Mouse (Mus musculus): ENCODE measurements around the gene Dennd1a.

Dennd1a gene

DNA sequence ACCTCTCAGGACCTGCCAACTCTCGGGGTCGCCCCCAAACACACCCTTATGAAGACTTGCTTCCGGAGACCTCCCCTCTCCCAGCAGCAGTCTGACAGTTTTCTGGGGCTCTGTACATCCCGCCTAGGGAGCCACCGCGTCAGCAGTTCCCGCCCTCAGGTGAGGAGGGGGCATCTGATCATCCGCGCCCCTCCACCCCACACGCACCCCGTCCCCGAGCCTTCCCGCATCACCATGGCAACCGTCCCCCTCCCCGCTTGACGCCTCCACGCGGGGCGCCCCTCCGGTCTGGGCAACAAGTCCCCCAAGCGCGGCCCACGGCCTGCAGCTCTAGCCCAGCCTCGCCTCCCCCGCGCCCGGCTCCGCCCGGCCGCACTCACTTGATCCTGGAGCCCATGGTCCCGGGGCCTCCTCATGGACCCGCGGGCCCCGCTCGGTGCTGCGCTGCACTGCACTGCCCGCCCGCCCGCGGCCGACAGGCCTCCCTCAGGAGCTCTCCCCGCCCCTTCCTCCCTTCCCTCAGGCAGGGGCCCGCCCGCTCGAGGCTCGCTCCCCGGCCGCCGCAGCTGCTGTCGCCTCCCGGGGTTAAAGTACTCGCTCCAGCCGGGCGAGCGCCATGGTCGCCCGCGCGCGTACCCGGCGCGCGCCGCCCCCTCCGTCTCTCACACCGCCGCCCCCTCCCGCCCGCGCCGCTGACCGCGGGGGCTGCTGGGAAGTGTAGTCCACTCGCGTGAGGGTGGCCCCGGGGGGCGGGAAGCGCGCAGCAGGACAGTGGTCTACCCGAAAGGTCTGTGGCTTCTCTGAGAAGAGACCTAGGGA, at the start of gene Dennd1a:
TSS of gene Dennd1a (minus strand) at position 658 of the 819 bp plus-strand sequence.
- peak; percentile 80 for DNase-seq (ENCODE audit: low read depth)

DNA sequence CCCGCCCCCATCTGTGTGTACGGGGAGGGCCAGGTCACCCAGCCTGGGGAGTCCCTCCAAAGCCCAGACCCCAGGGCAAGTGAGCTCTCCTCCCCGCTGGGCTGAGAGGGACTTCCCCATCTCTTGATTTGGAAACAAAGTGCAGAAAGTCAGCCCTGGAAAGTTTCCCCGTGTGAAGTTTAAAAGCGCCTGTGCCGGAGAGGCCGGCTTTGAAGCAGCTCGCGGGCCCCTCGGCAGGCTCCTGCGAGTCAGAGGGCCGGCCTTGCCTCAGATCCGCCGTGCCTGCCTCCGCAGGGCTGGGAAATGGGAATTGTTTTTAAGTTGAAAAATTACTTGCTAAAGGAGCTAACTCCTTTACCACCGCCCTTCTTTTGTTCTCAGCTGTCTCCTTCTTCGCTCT, 49.4 kb upstream of the Dennd1a start:
- no peak for DNase-seq (ENCODE audit: low read depth)

DNA sequence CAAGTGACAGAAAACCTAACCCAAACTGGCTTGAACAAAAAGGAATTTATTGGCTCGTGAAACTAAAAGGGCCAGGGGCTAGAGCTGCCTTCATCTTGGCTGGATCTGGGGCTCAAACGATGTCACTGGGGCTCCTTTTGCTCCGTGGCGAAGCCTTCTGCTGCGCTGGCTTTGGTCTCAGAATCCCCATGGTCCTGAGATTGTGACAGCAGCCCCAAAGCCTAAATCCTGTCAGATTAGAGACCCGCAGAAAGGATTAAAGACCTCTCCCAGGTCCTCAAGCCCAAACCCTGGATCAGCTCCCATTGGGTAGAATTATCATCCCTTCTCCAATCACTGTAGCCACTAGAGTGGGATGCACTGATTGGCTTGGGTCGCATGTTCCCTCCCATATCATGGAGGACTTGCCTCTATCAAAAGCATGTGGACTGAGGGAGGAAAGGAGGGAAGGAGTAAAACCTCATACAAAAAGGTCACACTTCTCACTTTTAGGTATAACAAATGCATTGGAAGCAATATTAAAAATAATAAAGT, 46.5 kb upstream of the Dennd1a start:
- no peak for DNase-seq (ENCODE audit: low read depth)

DNA sequence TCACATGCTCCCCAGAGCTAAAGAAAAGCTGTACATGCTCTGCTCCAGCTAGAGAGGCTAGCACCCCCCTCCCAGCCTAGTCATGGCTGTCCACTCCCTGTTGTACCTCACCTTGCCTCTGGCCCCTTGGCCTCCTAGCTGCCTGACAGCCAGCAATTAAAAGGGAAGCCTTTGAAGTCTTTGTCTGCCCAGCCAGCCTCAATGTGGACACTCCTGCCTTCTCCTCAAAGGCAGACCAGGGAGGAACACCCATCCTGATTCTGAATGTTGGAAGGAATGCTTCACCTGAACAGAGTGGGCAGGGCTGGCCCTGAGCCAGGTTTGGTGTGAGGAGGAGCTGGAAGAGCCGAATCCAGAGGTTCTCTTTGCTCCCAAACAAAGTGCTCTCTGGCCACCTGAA, 39.5 kb upstream of the Dennd1a start:
- no peak for DNase-seq (ENCODE audit: low read depth)

DNA sequence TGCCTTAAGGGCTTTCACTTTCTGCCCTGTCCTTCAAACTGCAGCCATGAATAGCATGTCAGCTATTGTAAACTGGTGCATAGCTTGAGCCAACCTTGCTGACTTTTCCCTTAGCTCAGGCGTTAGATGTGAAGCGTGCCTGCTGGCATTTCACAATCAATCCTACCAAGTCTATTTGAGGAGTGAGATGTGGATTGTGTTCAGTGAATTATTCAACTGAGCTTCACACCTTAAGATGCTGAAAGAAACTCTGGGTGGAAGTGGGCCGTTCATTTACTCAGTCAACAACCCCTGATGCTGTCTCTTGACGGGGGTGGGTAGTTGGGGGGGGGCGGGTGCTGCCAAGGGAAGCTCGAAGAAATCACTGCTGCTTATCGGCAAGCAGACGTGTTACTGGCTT, 36.2 kb upstream of the Dennd1a start:
- no peak for DNase-seq (ENCODE audit: low read depth)

DNA sequence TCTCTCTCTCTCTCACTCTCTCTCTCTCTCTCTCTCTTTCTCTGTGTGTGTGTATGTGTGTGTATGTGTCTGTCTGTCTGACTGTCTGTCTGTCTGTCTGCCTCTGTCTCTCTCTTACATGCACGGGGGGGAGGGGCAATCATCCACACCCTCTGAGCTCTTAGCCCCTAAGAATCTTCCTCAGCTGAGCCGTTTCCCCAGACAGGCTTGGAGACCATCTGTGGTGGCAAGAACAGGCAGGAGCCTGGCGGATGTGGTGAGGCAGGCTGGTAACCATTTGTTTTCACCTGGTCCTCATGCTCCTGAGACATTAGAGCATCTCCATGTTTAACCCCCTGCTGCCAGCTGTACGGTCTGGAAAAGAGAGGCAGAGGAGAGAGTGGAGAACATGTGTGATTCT, 33.7 kb upstream of the Dennd1a start:
- DNase-seq (ENCODE audit: low read depth), result no peak

DNA sequence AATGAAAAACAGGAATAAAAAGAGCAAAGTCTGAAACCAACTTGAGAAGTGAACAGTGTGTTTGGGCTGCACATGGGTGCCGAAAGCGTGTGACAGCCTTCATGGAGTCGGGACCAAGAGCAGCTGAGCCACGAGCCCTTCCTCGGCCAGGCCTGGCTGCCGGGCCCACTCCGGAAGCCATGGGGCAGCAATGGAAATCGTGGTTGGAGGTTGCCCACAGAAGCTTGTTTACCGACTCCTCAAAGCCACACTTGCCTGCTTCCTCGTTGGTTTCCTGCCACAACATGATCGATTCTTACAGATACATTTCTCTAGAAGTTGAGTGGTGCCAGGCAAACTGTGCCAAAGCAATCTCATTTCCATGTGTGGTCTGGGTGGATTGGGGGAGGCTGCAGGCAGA, 31.9 kb upstream of the Dennd1a start:
- peak; percentile 80 for DNase-seq (ENCODE audit: low read depth)

DNA sequence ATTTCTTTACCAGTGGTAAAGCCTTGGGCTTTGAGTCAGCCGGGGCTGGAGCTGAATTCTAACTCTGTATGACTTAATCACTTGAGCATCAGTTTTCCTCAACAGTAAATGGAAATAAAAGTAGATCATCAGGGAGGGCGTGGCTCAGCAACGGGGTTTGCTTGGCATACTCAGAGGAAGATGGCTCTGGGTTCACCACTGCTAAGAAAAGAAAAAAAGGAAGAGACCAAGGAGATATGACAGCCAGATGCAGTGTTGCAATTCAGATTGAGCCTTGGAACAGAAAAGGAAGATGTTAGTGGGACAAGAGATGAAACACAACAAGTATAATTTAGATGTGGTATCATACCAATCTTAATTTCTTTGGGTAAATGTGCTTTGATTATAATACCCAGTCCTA, 26.2 kb upstream of the Dennd1a start:
- DNase-seq (ENCODE audit: low read depth), result peak; percentile 28

DNA sequence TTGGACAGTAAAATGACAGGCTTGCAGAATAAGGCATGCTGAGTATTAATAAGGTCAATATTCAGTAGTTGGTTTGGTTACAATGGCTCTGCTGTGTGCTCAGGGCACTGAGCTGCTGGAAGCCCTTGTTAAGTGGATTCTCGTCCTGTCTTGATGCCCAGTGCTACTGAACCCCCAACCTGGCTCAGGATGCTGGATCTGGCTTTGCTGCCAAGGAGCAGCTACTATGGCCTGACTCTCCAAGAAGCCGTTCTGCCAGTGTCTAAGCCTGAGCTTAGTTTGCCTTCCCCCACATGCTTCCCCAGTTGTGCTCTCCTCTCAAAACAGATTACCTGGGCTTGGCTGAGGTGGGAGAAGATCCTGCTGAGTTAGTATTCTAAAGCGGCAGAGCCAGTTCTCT, 25.7 kb upstream of the Dennd1a start:
- no peak for DNase-seq (ENCODE audit: low read depth)

DNA sequence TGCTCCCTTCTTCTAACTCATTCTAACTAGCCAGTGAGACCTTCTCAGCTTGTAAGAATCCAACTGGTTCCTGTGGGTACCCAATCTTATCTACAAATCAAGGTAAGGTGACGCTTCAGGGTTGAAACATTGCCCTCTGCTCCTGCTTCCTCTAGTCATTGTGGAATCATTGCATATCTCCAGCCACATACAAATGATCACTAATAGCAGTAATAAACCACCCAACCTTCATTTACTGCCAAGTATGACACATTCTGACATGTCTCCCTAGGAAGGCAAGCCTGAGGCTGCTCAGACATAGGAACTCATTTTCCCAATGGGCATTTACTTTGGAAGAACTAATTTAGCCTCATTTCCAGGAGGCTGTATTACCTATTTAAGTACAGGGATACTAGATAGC, 18.0 kb upstream of the Dennd1a start:
- DNase-seq (ENCODE audit: low read depth), result no peak

DNA sequence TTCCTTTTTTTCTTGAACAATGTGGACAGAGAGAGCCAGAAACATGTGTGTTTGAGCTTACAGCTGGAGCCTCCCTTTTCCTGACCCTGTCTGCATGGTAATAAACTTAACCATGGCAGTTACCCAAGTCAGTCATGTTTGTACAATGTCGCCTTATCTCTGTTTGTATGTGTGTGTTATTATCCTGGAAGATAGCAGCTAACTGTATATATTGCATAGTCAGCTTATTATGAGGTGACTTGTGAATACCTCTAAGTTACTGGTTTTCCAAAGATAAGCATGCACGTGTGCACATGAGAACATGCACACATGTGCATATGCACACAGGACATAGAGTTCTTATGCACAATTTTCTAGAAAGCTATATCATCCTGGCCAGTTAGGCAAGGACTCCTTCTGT, 13.8 kb upstream of the Dennd1a start:
- DNase-seq (ENCODE audit: low read depth), result no peak

DNA sequence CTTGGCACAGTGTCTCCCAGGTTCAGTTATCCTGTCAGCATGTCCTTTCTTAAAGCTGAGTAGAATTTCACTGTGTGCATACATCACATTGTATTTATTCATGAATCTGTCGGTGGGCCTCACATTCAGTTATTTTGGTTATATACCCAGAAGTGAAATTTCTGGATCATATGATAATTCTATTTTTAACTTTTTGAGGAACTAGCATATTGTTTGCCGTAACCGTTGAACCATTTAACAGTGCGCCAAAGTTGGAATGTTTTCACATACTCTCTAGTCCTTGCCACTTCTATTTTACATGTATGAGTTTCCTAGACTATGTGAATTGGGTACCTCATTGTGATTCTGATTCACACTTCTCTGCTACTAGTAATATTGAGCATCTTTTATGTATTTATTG, 8.7 kb upstream of the Dennd1a start:
- DNase-seq (ENCODE audit: low read depth), result no peak

DNA sequence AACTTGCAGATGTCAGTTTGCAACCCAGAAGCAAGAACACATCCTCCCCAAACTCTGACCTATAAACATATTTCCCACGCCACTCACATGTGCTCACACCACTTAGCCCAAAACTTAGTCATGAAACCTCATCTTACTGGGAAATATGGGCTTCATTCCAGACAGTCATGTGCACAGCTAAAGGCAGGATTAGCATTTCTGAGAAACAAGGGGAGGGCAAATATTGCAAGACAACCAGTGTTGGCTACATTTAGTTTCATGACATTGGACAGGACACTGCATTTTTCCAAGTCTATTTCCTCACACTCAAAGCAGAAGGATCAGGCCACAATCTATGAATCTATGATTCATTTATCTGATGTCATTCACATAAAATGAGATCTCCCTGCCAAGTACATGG, 4.3 kb upstream of the Dennd1a start:
- DNase-seq (ENCODE audit: low read depth), result no peak

DNA sequence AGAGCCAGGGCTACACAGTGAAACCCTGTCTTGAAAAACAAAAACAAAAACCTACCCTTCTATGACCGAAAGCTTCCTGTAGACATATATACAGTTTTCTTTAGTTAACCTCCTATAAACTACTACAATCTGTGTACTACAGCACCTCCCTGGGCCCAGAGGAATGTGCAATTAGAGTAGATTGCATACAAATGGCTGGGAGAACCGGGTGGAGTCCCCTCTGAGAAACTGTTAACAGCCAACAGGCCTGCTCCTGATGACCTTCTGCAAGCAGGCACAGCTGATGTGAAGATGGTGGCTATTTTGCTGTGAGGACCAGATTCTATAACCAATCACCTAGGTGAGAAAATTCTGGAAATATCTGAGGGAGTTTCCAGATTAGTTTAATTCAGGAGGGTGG, 1.0 kb upstream of the Dennd1a start:
- no peak for DNase-seq (ENCODE audit: low read depth)

DNA sequence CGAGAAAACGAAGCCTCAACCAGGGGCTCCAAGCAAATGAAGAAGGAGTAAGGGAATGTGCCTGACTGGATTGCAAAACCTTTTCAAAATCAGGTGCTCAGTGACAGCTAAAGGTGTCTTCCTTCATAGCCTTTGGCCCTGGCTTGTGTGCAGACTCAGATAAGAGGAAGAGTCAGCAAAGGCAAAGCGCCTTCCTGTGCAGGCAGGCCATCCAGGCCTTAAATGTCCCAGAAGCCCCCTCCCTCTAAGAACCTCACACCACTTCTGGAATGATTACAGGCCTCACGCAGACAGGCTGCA, 807 bp downstream of the Dennd1a start:
- peak; percentile 53 for DNase-seq (ENCODE audit: low read depth)

DNA sequence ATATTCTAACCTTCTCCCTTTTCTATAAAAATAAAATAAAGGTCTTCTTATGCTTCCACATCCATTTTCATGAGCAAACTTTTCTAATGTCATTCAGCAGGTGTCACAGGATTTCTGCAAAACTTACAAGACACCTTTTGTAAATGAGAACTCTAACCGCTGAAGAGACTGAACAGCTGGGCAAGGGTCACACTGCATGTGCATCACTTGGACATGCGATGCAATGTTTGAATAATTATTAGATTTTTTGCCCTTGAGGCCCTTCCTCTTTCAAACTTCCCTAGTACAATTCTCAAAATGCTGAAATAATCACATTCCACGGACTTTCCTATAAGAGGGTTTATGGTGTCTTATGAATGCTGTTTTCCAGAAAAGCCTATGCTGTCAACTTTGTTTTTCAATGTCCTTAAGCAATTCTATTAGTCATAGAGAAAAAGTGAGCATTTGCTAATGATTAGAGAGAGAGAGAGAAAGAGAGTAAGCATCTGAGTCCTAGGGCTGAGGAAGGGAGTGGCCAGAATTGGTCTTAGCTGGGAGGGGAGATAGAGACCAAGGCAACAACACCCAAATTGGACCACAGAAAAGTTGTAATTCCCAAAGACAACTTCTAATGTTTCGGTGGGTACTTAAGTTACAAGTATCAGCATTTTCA, 1.3 kb downstream of the Dennd1a start:
- no peak for DNase-seq (ENCODE audit: low read depth)

DNA sequence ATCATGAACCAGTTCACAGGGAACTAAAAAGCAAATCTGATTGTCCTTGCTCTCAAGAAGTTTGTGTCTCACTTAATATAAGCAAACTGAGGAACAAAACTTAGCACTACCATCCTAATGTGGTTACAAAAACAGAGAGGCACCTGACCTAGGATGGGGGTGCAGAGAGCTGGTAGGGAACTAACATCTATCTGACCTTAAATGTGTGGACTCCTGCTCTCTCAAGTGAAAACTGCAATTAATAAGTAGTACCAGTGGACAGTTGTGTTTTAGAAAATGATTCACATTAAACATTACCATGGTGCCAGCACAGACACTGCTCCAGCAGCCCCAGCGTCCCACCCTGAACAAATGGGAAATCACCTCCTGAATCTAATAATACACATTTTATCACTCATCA, 3.2 kb downstream of the Dennd1a start:
- no peak for DNase-seq (ENCODE audit: low read depth)

DNA sequence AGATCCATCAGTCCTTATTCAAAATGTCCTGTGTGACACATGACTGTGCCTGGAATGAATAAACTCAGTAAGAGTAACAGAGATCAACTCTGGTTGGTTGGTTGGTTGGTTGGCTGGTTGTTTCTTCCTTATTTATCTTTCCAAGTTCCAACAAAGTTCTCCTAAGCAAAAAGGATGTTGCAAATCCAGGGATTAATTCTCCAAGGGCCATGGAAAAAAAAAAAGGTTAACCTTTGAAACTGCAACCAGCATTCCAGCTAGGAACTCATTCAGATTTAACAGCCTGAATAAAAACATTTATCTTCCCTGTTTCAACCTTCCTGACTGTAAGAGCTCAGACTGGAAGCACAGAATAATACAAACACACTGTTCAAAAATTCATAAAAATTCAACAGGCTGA, 6.8 kb downstream of the Dennd1a start:
- DNase-seq (ENCODE audit: low read depth), result no peak

DNA sequence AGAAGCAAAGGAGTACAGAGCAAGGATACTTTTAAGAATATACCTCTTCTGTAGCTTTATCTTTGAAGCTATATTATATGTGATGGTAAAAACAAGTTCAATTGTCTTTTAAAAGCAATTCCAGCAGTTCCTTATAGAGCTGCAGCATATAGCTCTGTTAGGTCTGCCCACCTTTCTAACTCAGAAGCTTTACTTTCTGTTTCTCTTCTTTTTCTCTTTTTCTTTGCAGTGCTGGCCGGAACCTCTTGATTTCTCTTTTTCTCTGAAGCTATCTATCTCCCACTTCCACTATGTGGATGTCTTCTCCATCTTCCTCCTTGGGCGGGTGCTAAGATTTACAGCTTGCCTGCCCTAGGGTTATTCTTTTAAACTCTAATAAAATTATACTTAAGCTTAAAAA, 12.2 kb downstream of the Dennd1a start:
- no peak for DNase-seq (ENCODE audit: low read depth)

DNA sequence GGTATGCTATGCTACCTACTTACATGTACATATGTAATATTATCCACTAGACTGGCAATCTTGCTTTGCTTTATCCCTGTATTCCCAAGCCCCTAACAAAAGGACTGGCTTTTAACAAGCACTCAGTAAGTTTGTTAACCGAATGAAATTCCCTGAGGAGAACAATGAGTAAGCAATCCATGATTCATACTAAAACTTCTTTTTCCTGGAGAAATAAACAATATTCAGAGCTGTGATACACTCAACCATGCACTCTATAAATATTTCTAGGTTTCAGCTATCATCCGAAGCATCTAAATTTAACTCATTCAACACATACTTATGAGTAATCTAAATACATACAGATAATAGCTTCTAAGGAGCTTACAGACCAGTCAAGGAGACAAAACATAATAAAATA, 23.5 kb downstream of the Dennd1a start:
- no peak for DNase-seq (ENCODE audit: low read depth)

DNA sequence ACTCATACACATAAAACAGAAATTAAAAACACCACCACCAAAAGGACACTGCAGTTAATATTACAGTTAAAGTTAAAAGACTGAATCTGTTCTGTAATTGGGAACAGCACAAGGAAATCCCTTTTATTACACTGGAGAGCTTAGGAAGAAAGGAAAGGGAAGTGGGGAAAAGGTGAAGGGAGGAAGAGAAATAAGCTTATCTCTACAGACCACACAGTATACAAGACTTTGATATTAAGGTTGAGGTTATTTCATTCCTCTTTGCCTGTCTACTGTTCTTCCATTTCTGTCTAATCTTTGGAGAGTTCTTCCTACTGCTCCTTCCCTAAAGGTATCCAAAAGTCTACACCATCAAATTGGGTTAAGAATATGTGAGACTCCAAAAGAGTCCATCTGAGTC, 28.1 kb downstream of the Dennd1a start:
- no peak for DNase-seq (ENCODE audit: low read depth)

DNA sequence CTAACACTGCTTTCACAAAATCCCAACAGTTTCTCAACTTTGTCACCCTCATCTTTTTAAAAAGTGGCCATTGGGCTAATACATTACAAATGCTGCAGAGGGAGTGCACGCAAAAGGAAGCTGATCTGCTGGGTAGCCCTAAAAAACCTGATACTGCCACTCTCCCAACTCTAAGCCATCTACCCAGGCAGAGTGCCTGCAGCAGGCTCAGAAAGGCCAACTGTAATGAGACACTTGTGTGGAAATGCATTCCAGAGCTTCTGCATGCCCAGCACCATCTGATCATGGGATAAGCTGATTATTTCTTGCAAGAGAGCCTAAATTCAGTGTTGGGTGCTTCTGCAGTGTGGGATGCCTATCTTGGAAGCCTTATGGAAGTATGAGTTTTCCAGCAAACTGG, 49.6 kb downstream of the Dennd1a start:
- DNase-seq (ENCODE audit: low read depth), result no peak

DNA sequence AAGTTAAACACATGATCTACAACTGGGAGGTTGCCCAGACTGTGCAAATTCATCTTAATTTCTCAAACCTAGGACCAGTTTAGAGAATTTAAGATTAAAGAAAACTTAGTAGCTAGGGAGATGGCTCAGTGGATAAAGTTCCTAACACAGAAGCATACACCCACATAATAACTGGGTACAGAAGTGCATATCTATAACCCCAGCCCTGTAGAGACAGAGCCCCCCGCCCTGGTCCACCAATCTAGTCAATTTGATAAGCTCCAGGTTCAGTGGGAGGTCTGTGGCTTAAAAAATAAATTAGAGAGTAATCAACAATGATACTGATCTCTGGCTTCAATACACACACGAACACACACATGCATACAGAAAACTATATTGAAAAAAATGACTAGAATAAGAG, 51.6 kb downstream of the Dennd1a start:
- no peak for DNase-seq (ENCODE audit: low read depth)

DNA sequence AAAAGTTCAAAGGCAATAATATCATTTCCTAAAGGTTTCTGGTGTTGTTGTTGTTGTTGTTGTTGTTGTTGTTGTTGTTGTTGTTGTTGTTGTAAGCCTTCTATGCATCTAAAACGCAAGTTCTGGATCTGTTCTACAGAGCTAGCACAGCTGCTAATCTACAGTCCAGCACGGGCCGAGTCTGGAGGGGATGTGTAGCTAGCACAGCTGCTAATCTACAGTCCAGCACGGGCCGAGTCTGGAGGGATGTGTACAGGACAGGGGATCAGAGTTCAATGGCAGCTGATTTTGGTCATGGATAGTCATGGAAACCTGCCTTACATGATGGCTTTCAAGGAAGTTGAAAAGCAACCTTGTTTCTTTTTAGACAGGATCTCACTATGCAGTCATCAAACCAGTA, 57.3 kb downstream of the Dennd1a start:
- no peak for DNase-seq (ENCODE audit: low read depth)

Measured in 416B (cell line).